Mouse (Mus musculus): Measurements from ENCODE around the gene Fyb2.

Fyb2 gene

DNA sequence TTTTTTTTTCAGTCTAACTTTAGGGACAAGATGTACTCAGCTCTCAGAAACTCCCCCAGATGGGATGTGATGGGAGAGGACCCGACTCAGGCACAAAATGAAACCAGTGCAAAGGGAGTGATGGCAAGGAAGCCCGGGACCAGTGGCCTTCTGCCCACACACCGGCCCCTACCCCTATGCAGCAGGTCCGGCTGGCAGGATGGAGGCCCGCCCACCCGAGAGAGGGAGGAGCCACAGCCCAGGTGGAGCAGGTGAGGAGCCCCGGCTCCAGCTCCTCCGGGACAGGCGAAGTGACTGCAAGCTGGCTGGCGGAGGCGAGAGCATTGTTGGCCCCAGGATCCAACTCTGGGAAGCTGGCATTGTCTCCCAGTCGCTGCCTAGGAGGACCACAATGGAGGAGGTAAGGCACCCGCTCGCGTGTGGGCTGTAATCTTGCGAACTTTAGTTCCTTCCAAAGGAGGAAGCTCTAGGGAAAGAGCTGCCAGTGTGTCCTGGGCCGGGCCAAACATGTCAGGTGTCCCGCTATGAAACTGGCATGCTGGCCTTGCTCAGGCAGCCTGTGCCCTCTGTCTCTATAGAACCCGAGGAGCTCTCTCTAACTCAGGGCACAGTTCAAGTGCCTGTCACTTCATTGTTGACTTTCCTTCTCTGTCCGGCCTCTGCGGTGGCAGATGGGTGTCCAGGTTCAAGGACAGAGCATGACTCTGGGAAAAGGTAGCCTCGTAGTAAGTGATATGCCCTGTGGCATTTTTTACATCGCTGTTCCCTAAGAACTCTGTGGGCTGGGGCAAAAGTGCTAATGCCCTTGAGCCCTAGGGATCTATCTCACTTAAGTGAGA is at the start of gene Fyb2:
Gene Fyb2 (plus strand): TSS at position 166 of the 839 bp plus-strand sequence.
- in situ Hi-C loops (cut with MseI, MboI), result loop anchor here (10.0 kb wide), 1 partner anchor 201 kb away; no protein-coding TSS in a partner anchor

DNA sequence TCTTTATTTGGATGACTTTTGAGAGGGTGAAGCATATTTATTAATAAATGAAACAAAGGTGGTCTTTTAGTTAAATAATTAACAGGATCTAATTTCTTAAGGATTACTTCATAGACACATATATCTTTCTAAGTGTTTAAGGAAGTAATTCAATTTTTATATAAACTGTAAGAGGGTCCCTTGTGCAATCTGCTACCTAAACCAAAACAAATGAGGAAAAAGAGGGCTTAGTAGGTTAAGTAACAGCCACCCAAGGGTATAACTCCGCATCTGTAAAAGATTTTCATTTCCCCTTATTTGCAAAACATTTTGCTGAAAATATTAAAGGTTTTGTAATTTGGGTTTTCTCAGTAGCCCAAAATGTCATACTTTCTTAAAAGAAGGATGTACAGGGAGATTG is 48.9 kb upstream of the Fyb2 start:
- in situ Hi-C loops (cut with MseI, MboI), result no loop called here

DNA sequence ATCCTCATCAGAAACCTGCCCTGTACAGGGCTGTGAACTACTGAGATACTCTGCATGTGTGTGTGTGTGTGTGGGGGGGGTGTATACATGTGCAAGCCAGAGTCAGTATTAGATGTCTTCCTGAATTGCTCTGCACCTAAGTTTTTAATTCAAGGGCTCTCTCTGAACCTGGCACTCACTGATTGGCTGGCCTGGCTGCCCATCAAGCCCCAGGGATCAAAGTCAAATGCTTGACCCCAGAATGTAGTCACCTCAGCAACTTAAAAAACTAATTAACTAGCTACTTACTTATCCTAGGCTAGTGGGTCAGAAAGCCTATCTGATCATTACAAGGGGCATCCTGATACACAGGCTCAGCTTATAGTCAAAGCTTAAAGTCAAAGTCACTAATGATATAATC is 43.7 kb upstream of the Fyb2 start:
- in situ Hi-C loops (cut with MseI, MboI), result no loop called here

DNA sequence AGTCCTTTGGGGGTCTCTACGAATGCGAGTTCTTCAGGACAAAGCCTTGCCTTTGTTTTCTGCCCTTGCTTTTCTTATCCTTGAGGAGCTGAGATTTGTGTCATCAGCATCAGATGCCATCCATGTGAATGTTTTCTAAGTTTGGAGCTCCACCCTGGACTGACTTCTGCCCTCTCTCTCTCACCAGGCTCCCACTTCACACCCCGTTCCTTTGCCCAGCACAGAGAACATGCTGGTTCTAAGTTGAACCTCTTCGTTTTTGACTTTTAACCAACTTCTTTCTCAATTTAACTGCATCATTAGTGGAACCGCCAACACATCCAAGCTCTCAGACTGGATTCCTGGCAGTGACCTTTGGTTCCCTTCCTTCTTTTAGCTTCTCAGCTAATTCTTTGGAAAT is 43.1 kb upstream of the Fyb2 start:
- in situ Hi-C loops (cut with MseI, MboI), result no loop called here

DNA sequence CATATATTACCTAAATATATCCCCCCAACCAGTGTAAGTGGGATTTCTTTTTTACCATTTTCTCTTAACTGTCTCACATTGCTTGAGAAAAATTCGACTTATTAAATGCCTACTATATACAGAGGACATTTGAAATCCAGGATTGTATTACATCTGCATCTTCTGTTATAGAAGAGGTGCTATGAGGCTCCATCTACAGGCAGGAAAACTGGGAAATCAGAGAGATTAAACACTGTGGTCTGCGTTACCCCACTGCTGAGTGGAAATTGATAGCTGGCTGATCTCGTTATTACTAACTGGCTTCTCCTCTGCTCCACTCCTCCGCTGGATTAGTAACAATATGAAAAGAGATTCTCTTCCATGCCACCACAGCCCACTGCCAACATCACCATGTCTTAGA is 37.4 kb upstream of the Fyb2 start:
- in situ Hi-C loops (cut with MseI, MboI), result no loop called here

DNA sequence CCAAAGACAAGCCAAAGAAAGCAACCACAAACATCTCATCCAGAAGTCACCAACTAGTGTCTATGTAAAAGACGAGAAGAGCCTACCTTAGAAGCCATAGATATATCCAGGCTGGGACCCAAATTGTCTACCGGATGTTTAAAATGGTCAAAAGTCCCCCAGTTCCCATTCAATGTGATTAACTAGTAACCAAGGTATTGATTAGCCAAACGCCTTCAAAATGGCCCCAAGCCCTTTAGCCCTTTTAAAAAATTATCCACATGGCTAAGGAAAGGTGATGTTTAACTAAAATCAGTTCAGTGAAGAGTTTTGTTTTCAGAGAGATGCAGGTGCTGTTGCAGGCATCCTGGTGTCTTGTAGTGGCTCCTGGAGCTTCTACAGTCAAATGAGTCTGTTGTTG is 36.9 kb upstream of the Fyb2 start, which contains the start of gene C8a:
Gene C8a (minus strand): TSS at position 76 of the 400 bp plus-strand sequence.
- in situ Hi-C loops (cut with MseI, MboI), result no loop called here

DNA sequence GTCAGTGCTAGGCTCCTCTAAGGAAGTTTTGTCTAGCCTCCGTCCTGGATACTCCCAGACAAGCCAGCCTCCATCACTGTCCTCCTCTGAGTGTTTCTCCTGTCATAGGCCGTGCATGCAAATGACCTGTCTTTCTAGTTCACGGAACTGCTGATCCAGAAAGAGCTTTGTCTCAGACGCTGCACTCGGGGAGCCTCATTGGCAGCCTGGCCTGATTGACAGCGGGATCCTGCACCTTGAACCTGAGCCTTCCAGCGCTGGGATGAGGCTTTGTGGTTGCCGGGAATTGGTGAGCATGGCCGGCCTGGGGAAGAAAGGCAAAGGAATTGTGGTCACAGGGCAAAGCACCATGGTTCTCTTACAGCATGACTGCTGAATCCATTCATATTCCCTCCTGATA is 25.8 kb upstream of the Fyb2 start:
- in situ Hi-C loops (cut with MseI, MboI), result no loop called here

DNA sequence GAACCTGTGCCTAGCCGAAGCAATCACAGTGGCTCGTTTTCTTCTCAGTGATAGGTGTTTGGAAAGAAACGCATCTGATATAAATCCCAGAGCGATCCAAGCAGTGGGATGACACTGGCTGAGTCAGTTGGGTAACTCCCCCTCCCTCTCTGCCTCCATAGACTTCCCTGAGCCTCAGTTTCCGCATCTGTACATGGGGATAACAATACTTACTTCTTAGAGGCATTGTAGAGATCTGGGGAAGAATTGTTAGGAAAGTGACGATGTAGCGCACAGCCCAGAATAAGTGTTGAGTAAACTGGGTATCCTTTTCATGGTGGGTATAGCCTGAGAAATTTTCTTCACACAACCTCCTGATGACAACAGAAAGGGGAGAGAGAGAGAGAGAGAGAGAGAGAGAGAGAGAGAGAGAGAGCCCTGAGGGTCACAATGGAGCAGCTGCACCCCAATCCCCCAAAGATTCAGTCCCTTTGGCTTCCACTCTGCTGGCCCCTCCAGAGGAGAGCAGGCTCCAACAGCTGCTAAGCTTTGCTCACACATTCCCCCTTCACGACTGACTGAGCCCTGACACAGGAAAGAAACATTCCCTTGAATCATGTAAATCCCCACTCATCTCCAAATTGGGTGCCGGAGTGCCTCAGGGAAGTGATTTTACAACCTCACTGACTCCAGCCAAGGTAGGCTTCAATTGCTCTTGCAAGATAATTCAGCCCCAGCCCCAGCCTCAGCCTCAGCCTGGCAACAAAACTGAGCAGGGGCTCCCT is 24.6 kb upstream of the Fyb2 start:
- in situ Hi-C loops (cut with MseI, MboI), result no loop called here

DNA sequence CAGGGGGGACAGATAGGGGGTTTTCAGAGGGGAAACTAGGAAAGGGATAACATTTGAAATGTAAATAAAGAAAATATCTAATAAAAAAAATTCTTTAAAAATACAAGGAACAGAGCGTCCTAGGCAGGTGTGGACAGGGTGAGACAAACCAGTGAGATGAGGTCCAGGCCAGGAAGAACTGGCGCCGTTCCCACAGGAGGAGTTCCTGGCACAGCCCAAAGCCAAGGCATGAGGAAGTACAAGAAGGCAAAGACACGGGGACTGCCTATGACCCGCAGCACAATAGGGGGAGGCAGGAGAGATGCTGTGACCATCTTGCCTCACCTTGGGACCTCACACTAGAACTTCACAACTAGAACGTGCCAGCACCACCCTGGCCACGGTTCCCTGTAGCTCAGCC is 21.5 kb upstream of the Fyb2 start:
- in situ Hi-C loops (cut with MseI, MboI), result loop anchor here in 1 of 2 experiments (10.0 kb wide), 1 partner anchor 227 kb away; no protein-coding TSS in a partner anchor

DNA sequence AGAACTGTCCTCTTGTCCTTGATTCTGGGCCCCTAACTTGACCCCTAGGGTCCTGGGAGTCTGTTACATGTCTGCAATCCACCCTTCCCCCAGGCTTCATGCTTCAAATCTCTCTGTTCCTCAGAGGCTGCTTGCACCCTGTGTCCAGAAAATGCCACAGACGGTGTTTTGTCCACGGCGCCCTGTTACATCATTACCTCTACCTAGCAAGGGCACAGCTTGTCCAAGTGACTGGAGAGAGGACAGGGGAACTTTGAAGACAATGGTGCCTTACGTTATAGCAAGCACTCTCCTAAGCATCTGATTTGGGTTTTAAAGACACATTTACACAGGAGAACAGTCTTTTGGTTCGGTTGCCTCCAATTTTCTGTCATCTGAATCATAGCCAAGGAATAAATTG is 19.7 kb upstream of the Fyb2 start:
- in situ Hi-C loops (cut with MseI, MboI), result loop anchor here in 1 of 2 experiments (10.0 kb wide), 1 partner anchor 229 kb away; no protein-coding TSS in a partner anchor

DNA sequence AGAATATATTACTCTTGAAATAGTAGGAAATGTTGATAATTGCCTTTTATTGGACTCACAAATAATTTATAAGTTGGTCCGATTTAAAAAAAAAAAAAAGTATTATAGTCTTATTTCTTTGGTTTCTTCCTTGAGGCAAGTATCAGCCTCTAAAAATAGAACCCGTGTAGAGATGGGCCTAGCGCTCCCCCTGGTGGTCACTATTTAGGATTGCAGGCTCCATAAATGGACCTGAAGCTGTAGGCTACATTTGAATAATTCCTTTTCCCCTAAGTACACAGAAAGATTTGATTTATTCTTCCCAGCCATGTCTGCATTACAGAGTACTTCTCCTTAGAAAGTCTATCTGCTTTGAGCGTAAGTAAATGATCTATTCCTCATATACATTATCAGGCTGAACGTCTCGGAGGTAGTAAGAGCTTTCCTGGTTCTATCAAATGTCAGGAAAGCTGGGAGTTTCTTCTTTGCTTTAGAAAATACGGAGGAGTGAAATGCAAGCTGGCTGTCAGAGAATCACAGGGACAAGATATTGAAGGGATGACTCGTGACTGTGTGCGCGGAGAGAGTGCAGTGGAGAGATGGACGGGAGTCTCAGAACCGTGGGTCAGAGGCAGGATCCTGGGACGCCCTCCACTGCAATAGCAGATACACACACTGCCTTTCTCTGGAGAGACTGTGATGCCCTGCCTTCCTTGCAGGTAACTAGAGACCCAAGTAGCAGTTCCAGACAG is 19.1 kb upstream of the Fyb2 start:
- in situ Hi-C loops (cut with MseI, MboI), result loop anchor here in 1 of 2 experiments (10.0 kb wide), 1 partner anchor 229 kb away; no protein-coding TSS in a partner anchor

DNA sequence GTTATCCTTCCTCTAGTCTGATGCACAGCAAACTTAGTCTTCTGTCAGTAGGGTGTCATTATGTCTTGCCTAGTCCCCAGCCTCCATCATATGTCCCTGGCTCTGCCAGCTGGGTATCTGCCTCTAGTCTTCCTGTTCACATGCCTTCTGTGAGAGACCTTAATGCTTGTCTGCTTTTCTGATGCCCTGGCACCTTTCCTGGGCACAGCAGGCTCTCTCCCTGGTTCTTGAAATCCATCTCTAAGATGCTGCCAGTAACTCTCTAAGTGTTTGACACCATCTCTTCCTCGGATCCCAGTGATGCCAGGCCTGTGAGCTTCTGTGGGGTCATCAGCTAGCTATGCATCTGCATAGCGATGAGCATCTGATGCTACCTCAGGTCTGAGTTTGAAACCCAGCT is 10.4 kb upstream of the Fyb2 start:
- in situ Hi-C loops (cut with MseI, MboI), result no loop called here

DNA sequence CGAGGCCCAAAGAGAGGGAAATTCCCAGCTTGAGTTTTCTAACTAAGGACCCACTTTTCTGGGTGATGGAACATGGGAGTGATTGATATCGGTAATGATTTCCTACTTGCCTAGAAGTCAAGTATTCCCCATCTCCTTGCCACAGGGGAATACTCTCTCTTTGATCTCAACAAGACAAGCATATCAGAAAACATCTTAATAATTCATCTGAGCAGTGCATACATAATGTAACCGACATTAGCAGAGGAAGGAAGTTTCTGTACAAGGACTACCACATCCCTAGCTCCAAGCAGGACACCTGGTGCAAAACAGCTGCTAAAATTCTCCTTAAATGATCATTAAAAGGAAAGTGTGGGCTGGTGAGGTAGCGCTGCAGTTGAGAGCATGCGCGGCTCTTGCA is 8.2 kb upstream of the Fyb2 start:
- in situ Hi-C loops (cut with MseI, MboI), result no loop called here

DNA sequence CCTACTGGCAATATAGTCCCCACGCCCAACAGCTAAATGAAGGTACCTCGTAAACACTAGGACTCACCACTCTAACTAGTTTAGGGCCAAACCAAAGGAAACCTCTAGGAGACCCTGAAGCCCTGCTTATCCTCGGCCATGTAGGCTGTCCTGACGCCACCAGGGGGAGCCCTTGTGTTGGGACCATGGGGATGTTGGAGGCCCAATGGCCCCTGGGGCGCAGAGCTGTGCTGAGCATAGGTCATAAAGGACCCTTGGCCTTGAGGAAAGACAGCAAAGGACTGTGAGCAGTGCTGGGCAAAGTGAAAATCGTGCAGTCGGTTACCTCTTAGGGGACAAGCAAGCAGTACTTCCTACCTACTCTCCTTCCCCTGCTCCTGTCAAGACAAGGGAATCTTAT is 1.6 kb upstream of the Fyb2 start:
- in situ Hi-C loops (cut with MseI, MboI), result loop anchor here (10.0 kb wide), 1 partner anchor 203 kb away; no protein-coding TSS in a partner anchor

DNA sequence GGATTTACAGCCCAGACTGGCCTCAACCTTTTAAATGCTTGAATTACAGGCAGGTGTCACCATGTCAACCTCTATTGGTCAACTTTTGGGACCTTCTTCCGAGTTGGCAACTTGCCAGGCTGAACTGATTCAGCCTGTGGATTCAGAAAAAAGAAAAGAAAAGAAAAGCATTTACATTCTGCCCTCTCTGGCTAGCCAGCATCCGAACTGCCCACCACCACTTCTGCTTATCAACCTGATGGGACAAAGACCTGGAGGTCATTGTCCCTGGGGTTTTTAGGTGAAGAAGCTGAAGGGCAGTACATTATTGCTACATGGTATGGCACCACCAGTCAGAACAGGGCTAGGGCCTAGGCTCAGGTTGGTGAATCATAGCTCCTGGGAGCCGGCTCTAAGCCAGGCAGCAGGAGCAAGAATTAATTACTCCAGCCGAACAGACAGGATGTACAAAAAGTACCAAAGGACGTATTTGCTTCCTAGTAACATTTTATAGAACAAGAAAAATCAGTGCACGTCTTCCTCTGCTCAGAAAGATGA is 1.5 kb downstream of the Fyb2 start:
- in situ Hi-C loops (cut with MseI, MboI), result loop anchor here (10.0 kb wide), 1 partner anchor 200 kb away; no protein-coding TSS in a partner anchor

DNA sequence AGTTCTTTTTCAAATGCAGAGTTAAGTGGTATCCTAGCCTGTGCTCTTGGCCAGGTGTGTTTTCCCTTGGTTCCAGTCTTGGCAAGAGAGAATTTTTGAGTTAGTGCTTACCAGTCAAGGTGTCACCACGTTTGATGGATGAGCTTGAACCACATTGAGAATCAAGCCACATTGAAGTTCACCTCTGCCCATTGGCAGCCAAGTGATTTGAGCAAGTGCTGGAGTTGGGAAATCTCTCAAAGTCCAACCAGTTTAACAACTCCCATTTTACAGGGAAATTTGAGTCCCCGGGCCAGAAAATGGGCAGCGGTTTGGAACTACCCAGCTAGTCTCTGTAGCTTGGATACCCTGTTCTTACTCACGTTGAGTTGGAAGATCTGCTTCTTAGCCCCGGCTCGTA is 4.8 kb downstream of the Fyb2 start:
- in situ Hi-C loops (cut with MseI, MboI), result loop anchor here (10.0 kb wide), 1 partner anchor 197 kb away; no protein-coding TSS in a partner anchor

DNA sequence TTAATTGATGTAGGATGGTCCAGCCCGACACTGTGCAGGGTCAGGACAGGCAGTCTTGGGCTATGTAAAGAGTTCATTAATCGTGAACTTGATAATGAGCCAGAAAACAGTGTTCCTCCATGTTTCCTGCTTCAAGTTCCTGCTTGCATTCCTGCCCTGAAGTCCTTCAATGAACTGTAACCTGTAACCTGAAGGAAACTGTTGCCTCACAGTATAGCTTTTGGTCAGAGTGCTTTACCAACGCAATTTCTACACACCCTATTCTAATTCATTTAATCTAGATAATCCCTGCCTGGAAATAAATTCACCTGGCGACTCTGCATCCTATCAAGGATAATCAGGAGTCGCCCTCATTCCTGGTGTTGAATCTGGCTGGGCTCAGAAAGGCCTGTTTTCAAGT is 12.1 kb downstream of the Fyb2 start:
- in situ Hi-C loops (cut with MseI, MboI), result no loop called here

DNA sequence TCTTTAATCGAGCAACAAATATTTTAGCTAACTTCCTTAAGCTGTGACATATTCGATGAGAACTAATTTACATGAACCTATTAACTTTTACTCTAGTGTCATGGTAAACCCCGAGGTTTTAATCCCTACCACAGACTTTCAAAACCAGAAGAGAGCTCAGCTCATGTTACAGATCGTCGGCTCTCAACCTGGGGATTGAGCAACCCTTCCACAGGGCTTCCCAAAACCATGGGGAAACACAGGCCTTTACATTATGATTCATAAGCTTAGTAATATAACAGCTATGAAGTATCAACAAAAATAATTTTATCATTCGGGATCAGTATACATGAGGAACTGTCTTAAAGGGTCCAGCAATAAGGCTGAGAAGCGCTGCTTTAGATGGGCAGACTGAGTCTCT is 15.9 kb downstream of the Fyb2 start:
- in situ Hi-C loops (cut with MseI, MboI), result no loop called here

DNA sequence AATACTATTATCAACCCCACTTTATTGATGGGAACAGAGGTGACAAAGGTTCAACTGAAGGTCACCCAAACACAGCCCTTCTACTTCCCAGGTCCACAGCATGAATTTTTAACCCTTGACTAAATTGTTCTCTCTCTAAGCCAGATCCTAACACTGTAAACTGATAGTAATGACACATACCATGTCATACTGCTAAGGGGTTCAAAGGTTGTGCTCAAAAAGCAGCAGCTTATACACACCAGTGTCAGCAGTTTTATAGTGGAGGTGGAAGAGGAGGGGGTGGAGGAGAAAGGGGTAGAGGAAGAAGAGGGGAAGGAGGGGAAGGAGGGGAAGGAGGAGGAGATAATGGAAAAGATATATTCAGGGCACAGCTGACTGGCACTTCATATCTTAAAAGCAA is 20.4 kb downstream of the Fyb2 start:
- in situ Hi-C loops (cut with MseI, MboI), result no loop called here

DNA sequence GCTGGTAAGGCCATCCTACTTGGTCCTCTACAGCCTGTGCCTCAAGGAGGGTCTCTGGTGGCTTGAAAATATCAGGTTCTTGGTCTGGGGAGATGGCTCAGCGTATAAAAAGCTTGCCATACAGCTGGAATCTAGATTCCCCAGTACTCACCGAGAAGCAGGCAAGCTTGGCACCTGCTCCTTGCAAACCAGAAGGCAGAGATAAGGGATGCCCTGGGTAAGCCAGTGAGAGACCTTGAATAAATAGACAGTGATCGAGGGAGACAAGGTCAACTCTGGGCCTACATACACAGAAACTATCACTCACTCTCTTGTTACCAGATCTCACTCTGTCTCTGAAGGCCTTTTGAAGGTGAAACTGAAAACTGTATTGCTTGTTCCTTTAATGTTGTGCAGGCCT is 21.7 kb downstream of the Fyb2 start:
- in situ Hi-C loops (cut with MseI, MboI), result no loop called here

DNA sequence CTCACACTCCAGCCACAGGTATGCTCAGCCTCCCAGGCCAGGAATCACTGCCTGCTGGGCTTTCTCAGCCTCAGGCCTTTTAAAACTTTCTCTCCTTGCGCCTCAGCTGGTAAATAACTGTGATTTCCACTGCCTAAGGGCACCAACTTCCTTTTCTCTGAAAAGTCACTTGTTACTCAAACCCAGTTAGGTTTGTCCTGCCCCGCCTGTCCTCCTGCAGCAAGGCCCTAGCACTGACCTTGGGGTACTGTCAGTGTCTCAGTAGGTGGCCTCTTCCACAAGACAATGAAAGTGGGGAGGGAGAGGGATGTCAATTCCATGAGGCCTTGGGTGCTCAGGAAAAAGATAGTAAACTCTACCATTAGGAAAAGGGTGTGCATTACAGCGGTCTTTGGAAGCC is 22.2 kb downstream of the Fyb2 start:
- in situ Hi-C loops (cut with MseI, MboI), result no loop called here

DNA sequence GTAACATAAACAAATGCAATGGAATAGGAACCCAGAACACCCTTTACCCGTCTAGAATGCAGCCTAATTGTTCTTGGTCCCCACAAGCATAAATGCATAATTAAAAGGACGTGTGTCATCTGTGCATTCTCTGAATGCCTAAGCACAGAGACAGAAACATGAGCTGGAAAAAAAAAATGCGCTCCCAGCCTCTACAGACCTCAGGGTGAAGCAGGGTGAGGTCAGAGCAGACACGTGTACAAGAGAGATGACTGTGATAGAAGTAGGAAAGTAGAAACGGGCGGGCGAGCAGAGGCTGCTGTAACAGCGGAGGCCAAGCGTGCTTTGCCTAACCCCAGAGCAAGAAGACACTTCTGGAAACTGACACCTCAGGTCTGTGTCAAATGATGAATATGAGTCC is 22.8 kb downstream of the Fyb2 start:
- in situ Hi-C loops (cut with MseI, MboI), result no loop called here
